Mouse (Mus musculus) induced T-regulatory cell, adult 2 months (primary cell): ENCODE measurements around the gene Nat8.
"Not testable (repeated sequence)": the region's sequence is repeated elsewhere in the genome, so short reads cannot be mapped to it uniquely, and the experiment has no call there.

Experiments used
- DNase-seq: peaks from one replicate; pipeline ENCODE4 v3.0.0-alpha.2; 2012; ENCODE audit warnings: low read depth

Gene Nat8

GRCm38 (mm10) chr6:85831796-85832321 is at the start of gene Nat8:
Gene Nat8, minus strand, starts transcription at chr6:85832082.
- DNase-seq: no peak

DNA sequence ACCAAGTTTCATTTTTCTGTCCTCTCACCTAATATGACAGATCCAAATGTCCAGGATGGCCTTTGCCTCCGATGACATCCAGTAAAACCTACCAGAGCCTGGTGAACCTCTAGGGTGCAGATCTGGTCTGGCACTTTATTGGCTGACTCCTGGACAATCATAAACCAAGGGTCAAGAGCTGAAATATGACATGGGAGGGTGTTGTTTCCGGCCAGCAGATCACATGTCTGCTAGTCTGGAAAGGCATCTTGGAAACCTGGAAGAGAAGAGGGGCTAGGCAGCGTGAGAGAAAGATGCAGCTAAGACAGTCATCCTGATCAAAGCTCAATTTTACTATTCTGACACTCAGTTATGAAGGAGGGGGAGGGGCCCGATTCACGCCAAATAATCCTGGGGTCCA is 37.1 kb upstream of the Nat8 start, which contains the start of gene Nat8f2:
Nat8f2 (minus strand) TSS at position 153 of the 400 bp plus-strand sequence.
- not testable (repeated sequence) for DNase-seq

- no peak for DNase-seq
Observed at GRCm38 (mm10) chr6:85867726-85868690, 36.1 kb upstream of the Nat8 start.

GRCm38 (mm10) chr6:85866995-85867394 is 35.1 kb upstream of the Nat8 start:
- not testable (repeated sequence) for DNase-seq

GRCm38 (mm10) chr6:85866166-85866565 is 34.3 kb upstream of the Nat8 start:
- not testable (repeated sequence) for DNase-seq

- DNase-seq: not testable (repeated sequence)
Observed at GRCm38 (mm10) chr6:85864900-85865639, 33.2 kb upstream of the Nat8 start.

GRCm38 (mm10) chr6:85863840-85864239 is 32.0 kb upstream of the Nat8 start:
- no peak for DNase-seq

GRCm38 (mm10) chr6:85863136-85863535 is 31.3 kb upstream of the Nat8 start:
- DNase-seq: no peak

- DNase-seq: no peak
Observed at GRCm38 (mm10) chr6:85862565-85862964, 30.7 kb upstream of the Nat8 start.

DNA sequence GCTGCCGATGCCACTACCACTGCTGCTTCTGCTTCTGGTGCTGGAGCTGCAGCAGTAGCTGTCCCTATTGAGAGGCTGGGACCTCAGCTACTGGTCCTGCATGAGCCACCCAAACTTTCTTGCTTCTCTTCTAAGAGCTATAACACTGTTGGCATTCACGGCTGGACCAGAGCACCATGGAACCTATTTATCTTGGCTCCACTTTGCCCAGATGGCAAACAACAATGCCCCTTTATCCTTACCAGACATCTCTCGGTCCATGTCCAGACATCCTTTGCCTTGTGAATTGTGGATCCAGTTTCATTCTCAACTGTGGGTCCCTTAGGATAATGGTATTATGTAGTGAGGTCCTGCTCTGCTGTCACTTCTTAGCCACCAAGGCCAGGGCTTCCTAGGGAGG is 29.4 kb upstream of the Nat8 start:
- DNase-seq: no peak

DNA sequence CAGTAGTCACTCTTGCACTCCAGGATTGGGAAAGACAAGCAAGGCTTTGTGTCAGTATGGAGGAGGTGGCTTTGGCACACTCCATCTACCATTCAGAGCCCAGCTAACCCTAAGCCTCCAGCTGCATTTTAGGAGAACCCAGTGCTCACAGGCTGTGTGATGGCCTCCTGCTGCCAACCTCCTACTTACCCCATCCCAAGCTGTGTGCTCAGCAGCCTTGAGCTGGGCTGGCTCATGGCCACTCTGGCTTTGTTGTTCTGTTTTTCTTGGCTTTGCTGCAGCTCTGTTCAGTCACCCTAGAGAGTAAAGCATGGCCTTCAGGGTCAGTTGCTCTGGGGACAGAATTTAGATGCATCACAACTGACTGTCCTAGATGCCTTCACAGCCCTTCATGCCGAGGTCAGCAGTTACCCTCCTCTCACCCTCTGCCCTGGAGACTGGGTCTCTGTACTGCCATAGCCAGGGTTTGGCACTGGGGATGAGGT is 24.4 kb upstream of the Nat8 start:
- no peak for DNase-seq

DNA sequence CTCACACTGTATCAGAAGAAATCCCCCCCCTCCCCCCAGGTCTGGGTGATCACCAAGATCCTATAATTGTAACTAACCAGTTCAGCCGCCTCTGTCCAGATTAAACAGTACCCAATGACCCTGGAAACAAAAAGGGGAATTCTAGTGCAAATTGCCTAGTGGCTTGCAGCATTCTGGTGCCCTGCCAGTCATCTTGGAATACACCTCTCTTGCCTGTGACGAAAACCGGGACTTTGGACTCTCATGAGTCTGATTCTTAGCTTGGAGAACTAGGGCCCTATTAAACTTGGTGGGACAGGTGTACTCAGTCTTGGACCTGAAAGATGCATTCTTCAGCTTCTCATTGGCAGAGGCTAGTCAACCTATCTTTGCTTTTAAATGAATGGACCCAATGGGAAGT is 21.6 kb upstream of the Nat8 start:
- DNase-seq: no peak

- no peak for DNase-seq
Observed at GRCm38 (mm10) chr6:85851062-85851773, 19.3 kb upstream of the Nat8 start.

- DNase-seq: no peak
Observed at GRCm38 (mm10) chr6:85849240-85849639, 17.4 kb upstream of the Nat8 start.

DNA sequence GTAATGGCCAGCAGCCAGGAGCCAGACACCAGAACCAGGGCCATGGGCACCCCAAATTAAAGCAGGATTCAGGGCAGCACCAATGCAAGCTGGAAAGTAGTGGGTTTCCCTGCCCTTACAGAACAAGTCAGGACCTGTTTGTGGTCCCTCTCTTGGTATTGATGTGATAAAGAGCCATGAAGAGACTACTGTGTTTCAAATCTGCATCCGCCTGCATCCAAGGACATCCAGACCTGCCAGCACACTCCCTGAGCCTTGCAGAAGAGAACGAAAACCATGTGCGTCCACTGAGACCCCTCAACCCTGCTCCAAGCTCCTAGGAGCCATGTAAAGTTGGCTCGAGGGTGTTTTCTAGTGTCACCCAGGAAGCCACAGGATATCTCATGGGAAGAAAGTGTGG is 16.3 kb upstream of the Nat8 start:
- DNase-seq: no peak

GRCm38 (mm10) chr6:85846921-85847320 is 15.0 kb upstream of the Nat8 start:
- no peak for DNase-seq

GRCm38 (mm10) chr6:85843677-85844458 is 12.0 kb upstream of the Nat8 start:
- DNase-seq: not testable (repeated sequence)

DNA sequence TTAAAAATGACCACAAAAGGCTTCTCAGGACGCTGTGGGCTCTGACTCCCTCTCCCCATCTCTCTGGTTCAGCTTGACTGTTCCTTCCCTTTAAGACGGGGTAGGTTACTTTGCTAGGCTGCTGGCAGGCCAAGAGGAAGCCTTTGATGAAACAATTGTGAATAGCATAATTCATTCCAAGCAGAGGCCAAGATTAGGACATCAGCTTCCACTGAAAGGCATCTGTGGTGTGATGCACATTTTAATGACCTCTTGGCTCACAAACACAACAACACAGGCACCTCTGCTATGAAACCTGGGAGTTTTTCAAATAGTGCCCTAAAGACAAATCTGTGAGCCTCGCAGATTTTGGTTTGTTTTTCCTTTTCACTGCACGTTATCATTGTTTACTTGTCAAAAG is 8.1 kb upstream of the Nat8 start:
- DNase-seq: no peak

GRCm38 (mm10) chr6:85838674-85839073 is 6.8 kb upstream of the Nat8 start:
- DNase-seq: no peak

- peak; percentile 14 for DNase-seq
Observed at GRCm38 (mm10) chr6:85837307-85837706, 5.4 kb upstream of the Nat8 start.

DNA sequence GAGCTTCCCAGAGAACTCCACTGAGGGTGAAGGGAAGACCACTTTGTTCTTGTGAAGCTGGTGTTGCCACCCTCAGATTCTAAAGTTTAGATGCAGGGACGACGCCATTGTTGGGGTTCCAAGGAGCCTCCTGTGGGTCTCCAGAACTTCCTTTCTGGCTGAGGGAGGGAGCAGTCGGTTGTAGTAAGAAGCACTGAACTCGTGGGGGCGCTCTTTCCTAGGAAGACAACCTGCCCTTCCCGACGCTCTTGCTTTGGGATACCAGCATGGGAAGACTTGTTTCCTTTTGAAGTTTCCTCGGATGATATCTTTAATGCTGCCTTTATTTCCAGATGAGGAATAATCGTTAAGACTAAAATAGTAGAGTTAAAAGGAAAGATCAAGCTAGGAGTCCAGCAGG is 4.9 kb upstream of the Nat8 start:
- peak; percentile 19 for DNase-seq
